Mouse (Mus musculus): ENCODE measurements around the gene Tmem87a.

GRCm38 (mm10) chr2:120315077-120315476 is 88.8 kb downstream of the Tmem87a start:
- TF ChIP-seq POLR2A (IDR thresholded peaks at IDR 0.05; ENCODE audit: insufficient read depth, low read depth, low read length): no peak
- no peak for TF ChIP-seq CTCF (IDR thresholded peaks at IDR 0.05; ENCODE audit: insufficient read depth, low read depth, low read length)

Measured in olfactory bulb, adult 2 months (tissue).